Mouse (Mus musculus): ENCODE results near the gene Scgb3a1. TPM values are rescaled to one million over a fixed set of nuclear protein-coding genes. Genes with fewer than 3 reads are reported as not detected.

The Scgb3a1 gene
- polyA plus RNA-seq, 1 experiment from 2014 or later = 3.9 TPM

GRCm38 (mm10) chr11:49626748-49627147 is 36.7 kb upstream of the Scgb3a1 start:
- Histone ChIP-seq H3K4me1 (replicated peaks; ENCODE audit: control insufficient read depth, insufficient read depth) (no peaks in the 10 kb centered on the region), H3K36me3 (ENCODE audit: control insufficient read depth, insufficient read depth, low read length) (no peaks in the 10 kb centered on the region), H3K9ac (ENCODE audit: low read length) (no peak overlapping the region), H3K27me3 (ENCODE audit: control insufficient read depth, insufficient read depth, low read length) (no peaks in the 10 kb centered on the region), H3K4me2 (replicated peaks; ENCODE audit: low read depth) (no peak overlapping the region), H3K4me3 (ENCODE audit: low read depth, low read length) (no peak overlapping the region), H3K27ac (replicated peaks) (no peak overlapping the region), H3K9me3 (ENCODE audit: control insufficient read depth, low read length) (no peaks in the 10 kb centered on the region)
- 75% methylated on average over 8 of the region's 8 CpGs for WGBS
- ATAC-seq (ENCODE audit: low FRiP score, low TSS enrichment) (no peak), DNase-seq (ENCODE audit: low spot score) (no peak)
- TF ChIP-seq EP300 (optimal IDR thresholded peaks at IDR 0.05) (no peak), CTCF (IDR thresholded peaks at IDR 0.05; ENCODE audit: low read depth) (no peak)

GRCm38 (mm10) chr11:49631154-49631553 is 32.3 kb upstream of the Scgb3a1 start:
- Histone ChIP-seq H3K9me3 (ENCODE audit: control insufficient read depth, low read length) (no peaks in the 10 kb centered on the region), H3K9ac (ENCODE audit: low read length) (no peak overlapping the region), H3K4me1 (replicated peaks; ENCODE audit: control insufficient read depth, insufficient read depth) (no peaks in the 10 kb centered on the region), H3K4me3 (ENCODE audit: low read depth, low read length) (no peak overlapping the region), H3K27me3 (ENCODE audit: control insufficient read depth, insufficient read depth, low read length) (peaks cover 2% of the 10 kb centered on the region; the same call in 1 of the 2 replicates), H3K27ac (replicated peaks) (no peak overlapping the region), H3K4me2 (replicated peaks; ENCODE audit: low read depth) (no peak overlapping the region), H3K36me3 (ENCODE audit: control insufficient read depth, insufficient read depth, low read length) (no peaks in the 10 kb centered on the region)
- ATAC-seq (ENCODE audit: low FRiP score, low TSS enrichment) (no peak), DNase-seq (ENCODE audit: low spot score) (peak; percentile 62)
- 34% methylated on average over 3 of the region's 3 CpGs for WGBS
- TF ChIP-seq EP300 (optimal IDR thresholded peaks at IDR 0.05) (no peak), CTCF (IDR thresholded peaks at IDR 0.05; ENCODE audit: low read depth) (peak; percentile 73)

- Histone ChIP-seq H3K9me3 (ENCODE audit: control insufficient read depth, low read length) (no peaks in the 10 kb centered on the region), H3K36me3 (ENCODE audit: control insufficient read depth, insufficient read depth, low read length) (no peaks in the 10 kb centered on the region), H3K4me2 (replicated peaks; ENCODE audit: low read depth) (no peak overlapping the region), H3K4me1 (replicated peaks; ENCODE audit: control insufficient read depth, insufficient read depth) (no peaks in the 10 kb centered on the region), H3K4me3 (ENCODE audit: low read depth, low read length) (no peak overlapping the region), H3K9ac (ENCODE audit: low read length) (no peak overlapping the region), H3K27ac (replicated peaks) (no peak overlapping the region), H3K27me3 (ENCODE audit: control insufficient read depth, insufficient read depth, low read length) (peaks cover 2% of the 10 kb centered on the region; the same call in 1 of the 2 replicates)
- ATAC-seq (ENCODE audit: low FRiP score, low TSS enrichment) (no peak), DNase-seq (ENCODE audit: low spot score) (no peak)
- WGBS = 68% methylated on average over 2 of the region's 2 CpGs
- TF ChIP-seq EP300 (optimal IDR thresholded peaks at IDR 0.05) (no peak), CTCF (IDR thresholded peaks at IDR 0.05; ENCODE audit: low read depth) (no peak)
These were observed 31.2 kb upstream of the Scgb3a1 start for GRCm38 (mm10) chr11:49632256-49632655.

GRCm38 (mm10) chr11:49634101-49634500 is 29.3 kb upstream of the Scgb3a1 start:
- Histone ChIP-seq H3K27me3 (ENCODE audit: control insufficient read depth, insufficient read depth, low read length) (peaks cover 2% of the 10 kb centered on the region; the same call in 1 of the 2 replicates), H3K4me2 (replicated peaks; ENCODE audit: low read depth) (peak overlapping the region; percentile 42), H3K36me3 (ENCODE audit: control insufficient read depth, insufficient read depth, low read length) (no peaks in the 10 kb centered on the region), H3K9ac (ENCODE audit: low read length) (no peak overlapping the region), H3K9me3 (ENCODE audit: control insufficient read depth, low read length) (no peaks in the 10 kb centered on the region), H3K4me1 (replicated peaks; ENCODE audit: control insufficient read depth, insufficient read depth) (no peaks in the 10 kb centered on the region), H3K27ac (replicated peaks) (no peak overlapping the region), H3K4me3 (ENCODE audit: low read depth, low read length) (peak overlapping the region; percentile 15; the same call in 1 of the 2 replicates)
- TF ChIP-seq EP300 (optimal IDR thresholded peaks at IDR 0.05) (no peak), CTCF (IDR thresholded peaks at IDR 0.05; ENCODE audit: low read depth) (peak; percentile 25)
- peak; percentile 50 for DNase-seq (ENCODE audit: low spot score)
- 13% methylated on average over 22 of the region's 22 CpGs for WGBS
- peak; percentile 41; the same call in 1 of the 2 replicates for ATAC-seq (ENCODE audit: low FRiP score, low TSS enrichment)

- H3K27me3 ChIP-seq (ENCODE audit: control insufficient read depth, insufficient read depth, low read length) = peaks cover 2% of the 10 kb centered on the region; the same call in 1 of the 2 replicates
- peak; percentile 33; the same call in 1 of the 2 replicates for ATAC-seq (ENCODE audit: low FRiP score, low TSS enrichment)
- no peak for TF ChIP-seq EP300 (optimal IDR thresholded peaks at IDR 0.05)
These were observed 27.7 kb upstream of the Scgb3a1 start for GRCm38 (mm10) chr11:49635671-49636070.

GRCm38 (mm10) chr11:49636449-49636848 is 27.0 kb upstream of the Scgb3a1 start:
- H3K4me1 ChIP-seq (replicated peaks; ENCODE audit: control insufficient read depth, insufficient read depth) = no peaks in the 10 kb centered on the region
- ATAC-seq (ENCODE audit: low FRiP score, low TSS enrichment) (no peak), DNase-seq (ENCODE audit: low spot score) (peak; percentile 21)
- no peak for TF ChIP-seq EP300 (optimal IDR thresholded peaks at IDR 0.05)
- peak; percentile 71 for TF ChIP-seq CTCF (IDR thresholded peaks at IDR 0.05; ENCODE audit: low read depth)
- peaks cover 2% of the 10 kb centered on the region; the same call in 1 of the 2 replicates for H3K27me3 ChIP-seq (ENCODE audit: control insufficient read depth, insufficient read depth, low read length)
- H3K4me2 ChIP-seq (replicated peaks; ENCODE audit: low read depth) = no peak overlapping the region
- H3K36me3 ChIP-seq (ENCODE audit: control insufficient read depth, insufficient read depth, low read length) = no peaks in the 10 kb centered on the region
- no peak overlapping the region for H3K4me3 ChIP-seq (ENCODE audit: low read depth, low read length)
- no peak overlapping the region for H3K27ac ChIP-seq (replicated peaks)
- no peak overlapping the region for H3K9ac ChIP-seq (ENCODE audit: low read length)
- 11% methylated on average over 11 of the region's 11 CpGs for WGBS
- no peaks in the 10 kb centered on the region for H3K9me3 ChIP-seq (ENCODE audit: control insufficient read depth, low read length)

More at GRCm38 (mm10) chr11:49635671-49636070, 27.7 kb upstream of the Scgb3a1 start:
- H3K4me3 ChIP-seq (ENCODE audit: low read depth, low read length) = no peak overlapping the region
- H3K9me3 ChIP-seq (ENCODE audit: control insufficient read depth, low read length) = no peaks in the 10 kb centered on the region
- H3K4me2 ChIP-seq (replicated peaks; ENCODE audit: low read depth) = no peak overlapping the region
- no peaks in the 10 kb centered on the region for H3K36me3 ChIP-seq (ENCODE audit: control insufficient read depth, insufficient read depth, low read length)
- H3K27ac ChIP-seq (replicated peaks) = no peak overlapping the region
- H3K9ac ChIP-seq (ENCODE audit: low read length) = no peak overlapping the region
- no peaks in the 10 kb centered on the region for H3K4me1 ChIP-seq (replicated peaks; ENCODE audit: control insufficient read depth, insufficient read depth)
- WGBS = 70% methylated on average over 6 of the region's 6 CpGs
- DNase-seq (ENCODE audit: low spot score) = peak; percentile 19

Measured in stomach, postnatal 0 days (tissue).